Mouse (Mus musculus) kidney, adult 2 months (tissue): ENCODE data around the gene Elavl2.

Experiments used
- CTCF ChIP-seq: fragments of 200-500 bp; conservative IDR thresholded peaks from 2 replicates; pipeline ENCODE4 v1.5.1; 2011; ENCODE audit warnings: low read depth, mild to moderate bottlenecking, control low read depth, low read length, moderate library complexity, mixed read lengths; ENCODE audit not compliant: insufficient read depth, insufficient read length
- POLR2A ChIP-seq: fragments of 200-500 bp; IDR thresholded peaks from one replicate; pipeline ENCODE4 v1.6.1; 2011; ENCODE audit warnings: low read depth, low read length, control low read depth

GRCm38 (mm10) chr4:91238739-91239485, 161.7 kb downstream of the Elavl2 start:
- TF ChIP-seq CTCF, result no peak
- no peak for TF ChIP-seq POLR2A
